Mouse (Mus musculus) forebrain, postnatal 0 days (tissue): Measurements from ENCODE around the gene Nek2. TPM values are rescaled to one million over a fixed set of nuclear protein-coding genes. Genes with fewer than 3 reads are reported as not detected.
A peak's percentile ranks its signal among the peaks of the same experiment; 100 is the strongest.

Source experiments
- ATAC-seq: fragments of 200-750 bp; cut with Nextera tagmentation; 2 replicates; pipeline ENCODE4 v1.8.0; 2017; ENCODE audit warnings: mild to moderate bottlenecking, moderate library complexity
- DNase-seq: peaks from one replicate; pipeline ENCODE4 v3.0.0-alpha.2; 2015
- H3K27ac ChIP-seq: fragments of 300-500 bp; sonication (generic); 2 replicates; pipeline ENCODE4 v1.5.1; 2014; ENCODE audit warnings: low read depth, mild to moderate bottlenecking, antibody characterized with exemption, low read length, moderate library complexity, mixed read lengths
- H3K27me3 ChIP-seq: fragments of 300-500 bp; sonication (generic); 2 replicates; pipeline ENCODE4 v1.6.1; 2014; ENCODE audit warnings: mild to moderate bottlenecking, low read length, mixed read lengths; ENCODE audit not compliant: insufficient read depth
- H3K36me3 ChIP-seq: fragments of 300-500 bp; sonication (generic); 2 replicates; pipeline ENCODE4 v1.6.1; 2014; ENCODE audit warnings: mild to moderate bottlenecking, moderate library complexity; ENCODE audit not compliant: insufficient read depth
- H3K4me1 ChIP-seq: fragments of 300-500 bp; sonication (generic); 2 replicates; pipeline ENCODE4 v1.6.1; 2014; ENCODE audit warnings: antibody characterized with exemption; ENCODE audit not compliant: insufficient read depth
- H3K4me2 ChIP-seq: fragments of 300-500 bp; sonication (generic); 2 replicates; pipeline ENCODE4 v1.6.1; 2014; ENCODE audit warnings: low read depth, mild to moderate bottlenecking, moderate library complexity
- H3K4me3 ChIP-seq: fragments of 300-500 bp; sonication (generic); 2 replicates; pipeline ENCODE4 v1.5.1; 2014; ENCODE audit warnings: low read depth, low read length, mixed read lengths
- H3K9ac ChIP-seq: fragments of 300-500 bp; sonication (generic); 2 replicates; pipeline ENCODE4 v1.6.1; 2014; ENCODE audit warnings: mild to moderate bottlenecking
- H3K9me3 ChIP-seq: fragments of 300-500 bp; sonication (generic); 2 replicates; pipeline ENCODE4 v1.6.1; 2016; ENCODE audit warnings: low read length
- CTCF ChIP-seq: sonication (generic); IDR thresholded peaks from 2 replicates; pipeline ENCODE4 v1.5.1; 2016; ENCODE audit warnings: antibody characterized with exemption, control low read depth, low read depth
- WGBS: fragments of 180-500 bp; shearing (Covaris S2); extraction: QIAGEN DNeasy Blood & Tissue Kit; methylation state at CpG from one replicate; pipeline ENCODE4 v1.1.7; 2014; 5-methylcytosine and 5-hydroxymethylcytosine counted together
- polyA plus RNA-seq: library from polyadenylated mRNA; unstranded; fragments of >200 nt; fragmentation: Nextera tagmentation; extraction: Ambion mirVana; gene quantifications from 2 replicates; pipeline ENCODE4 v1.2.1, GENCODE M21; 2015
- total RNA-seq: library from RNA; depleted of rRNA; stranded (reverse); fragments of >200 nt; gene quantifications from 2 replicates; pipeline ENCODE4 v1.2.3, GENCODE M21; 2014

Nek2 gene
- total and polyA plus RNA-seq, 2 experiments from 2014 or later, result 5.1 to 6.2 TPM

DNA sequence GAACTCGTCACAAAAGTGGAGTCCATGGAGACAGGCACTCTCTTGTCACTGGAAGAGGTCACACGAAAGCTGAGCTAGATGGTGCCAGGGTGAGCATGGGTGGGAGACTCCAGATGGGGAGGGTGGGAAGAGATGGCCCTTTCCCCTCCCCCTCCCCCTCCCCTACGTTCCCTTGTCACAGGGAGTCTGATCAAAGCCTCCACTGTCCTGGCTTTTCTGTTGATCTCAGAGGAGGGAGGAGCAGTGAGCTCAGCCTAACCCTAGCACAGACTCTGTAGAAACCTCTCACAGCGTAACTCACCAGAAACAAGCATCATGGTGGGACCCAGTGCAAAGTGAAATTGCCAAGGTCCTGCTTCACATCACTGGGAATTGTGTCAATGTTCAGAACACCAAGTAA is 33.9 kb upstream of the Nek2 start:
- no peaks in the 10 kb centered on the region for H3K36me3 ChIP-seq
- no peaks in the 10 kb centered on the region for H3K27me3 ChIP-seq
- no peak overlapping the region for H3K4me2 ChIP-seq
- no peak overlapping the region for H3K27ac ChIP-seq
- 41% methylated on average over 4 of the region's 4 CpGs for WGBS
- no peak overlapping the region for H3K4me3 ChIP-seq
- TF ChIP-seq CTCF, result no peak
- ATAC-seq (no peak), DNase-seq (no peak)
- no peaks in the 10 kb centered on the region for H3K4me1 ChIP-seq
- H3K9ac ChIP-seq, result no peak overlapping the region
- no peaks in the 10 kb centered on the region for H3K9me3 ChIP-seq

DNA sequence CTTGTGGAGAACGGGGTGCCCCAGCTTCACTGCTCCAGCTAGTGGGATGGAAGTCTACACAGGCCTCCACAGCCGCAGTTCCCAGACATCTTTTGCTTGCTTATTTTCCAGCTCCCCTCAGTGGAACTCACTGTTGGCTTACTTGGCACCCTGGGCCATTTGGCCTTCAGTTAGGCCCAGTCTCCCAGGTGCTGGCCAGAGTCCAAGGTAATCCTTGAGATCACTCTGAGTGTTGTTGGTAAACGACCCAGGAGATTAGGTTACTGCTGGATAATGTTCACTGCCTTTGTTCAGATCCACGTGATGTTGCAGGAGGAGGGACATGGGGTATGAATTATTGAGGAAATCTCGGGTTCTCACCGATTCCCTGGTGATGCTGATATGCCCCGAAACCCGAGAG is 28.3 kb upstream of the Nek2 start:
- H3K27me3 ChIP-seq, result no peaks in the 10 kb centered on the region
- H3K4me1 ChIP-seq, result no peaks in the 10 kb centered on the region
- no peak for ATAC-seq
- no peaks in the 10 kb centered on the region for H3K9me3 ChIP-seq
- H3K9ac ChIP-seq, result no peak overlapping the region
- H3K36me3 ChIP-seq, result no peaks in the 10 kb centered on the region
- 60% methylated on average over 8 of the region's 8 CpGs for WGBS
- H3K4me2 ChIP-seq, result no peak overlapping the region
- no peak for TF ChIP-seq CTCF
- no peak overlapping the region for H3K27ac ChIP-seq
- DNase-seq, result no peak
- no peak overlapping the region for H3K4me3 ChIP-seq

DNA sequence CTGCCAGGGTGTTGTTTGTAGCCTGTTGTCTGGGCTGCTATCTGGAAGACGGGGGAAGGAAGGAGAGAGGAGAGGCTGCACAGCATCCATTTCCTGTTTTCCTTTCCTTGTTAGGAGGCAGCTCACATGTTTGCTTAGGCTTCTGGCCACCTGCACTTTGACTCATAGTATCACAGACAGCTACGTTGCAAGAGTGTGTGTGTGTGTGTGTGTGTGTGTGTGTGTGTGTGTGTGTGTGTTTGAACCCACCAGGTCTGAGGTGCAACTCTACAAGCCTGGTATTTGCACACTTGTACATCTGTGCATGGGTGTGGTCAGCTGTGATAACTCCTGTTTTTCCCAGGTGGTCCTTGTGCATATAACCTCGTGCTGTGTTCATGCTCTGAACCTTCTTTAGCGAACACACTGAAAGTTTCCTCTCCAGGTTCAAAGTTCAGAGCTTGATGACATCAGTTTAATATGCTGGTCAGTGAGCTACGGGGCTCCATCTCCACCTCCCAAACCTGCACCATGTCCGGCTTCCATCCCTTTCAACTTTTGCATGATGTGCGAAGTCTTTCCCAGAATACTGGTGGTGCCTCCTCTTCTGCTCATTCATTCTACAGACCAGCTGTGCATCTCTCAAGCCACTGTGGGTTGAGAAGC is 27.2 kb upstream of the Nek2 start:
- no peak for ATAC-seq
- no peak for TF ChIP-seq CTCF
- no peak for DNase-seq
- 92% methylated on average over 7 of the region's 7 CpGs for WGBS
- H3K4me2 ChIP-seq, result no peak overlapping the region
- H3K4me3 ChIP-seq, result no peak overlapping the region
- H3K27ac ChIP-seq, result no peak overlapping the region
- H3K27me3 ChIP-seq, result no peaks in the 10 kb centered on the region
- no peaks in the 10 kb centered on the region for H3K9me3 ChIP-seq
- no peaks in the 10 kb centered on the region for H3K4me1 ChIP-seq
- no peak overlapping the region for H3K9ac ChIP-seq
- no peaks in the 10 kb centered on the region for H3K36me3 ChIP-seq

DNA sequence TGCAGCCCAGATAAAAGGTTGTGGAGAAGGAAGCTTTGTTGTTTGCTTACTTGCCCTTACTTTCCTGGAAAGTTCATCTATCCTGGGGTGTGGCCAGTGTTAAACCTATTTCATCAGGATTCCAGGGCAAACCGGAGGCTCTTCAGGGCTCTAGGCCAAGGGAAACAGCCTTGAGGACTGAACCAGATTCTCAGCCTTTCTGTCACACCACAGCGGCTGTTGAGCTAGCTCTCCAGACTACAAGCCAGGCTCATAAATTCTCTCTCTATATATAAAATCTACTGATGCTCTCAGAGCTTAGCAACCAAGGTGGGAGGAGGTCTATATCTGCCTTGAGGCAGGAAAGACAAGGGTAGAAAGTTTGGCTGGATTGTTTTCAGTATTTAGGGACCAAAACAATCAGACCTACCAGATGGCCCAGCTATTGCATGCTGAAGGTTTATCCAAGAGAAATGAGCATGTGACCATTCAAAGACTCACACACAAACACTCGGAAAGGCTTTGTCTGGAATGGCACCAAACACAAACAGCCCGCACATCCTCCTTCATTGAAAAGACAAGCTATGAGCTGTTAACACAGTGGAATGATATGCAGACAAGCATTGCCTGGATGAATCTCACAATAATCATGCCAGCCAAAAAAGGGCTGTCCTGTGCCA is 24.9 kb upstream of the Nek2 start:
- Histone ChIP-seq H3K9me3 (no peaks in the 10 kb centered on the region), H3K4me1 (no peaks in the 10 kb centered on the region), H3K4me2 (no peak overlapping the region), H3K36me3 (no peaks in the 10 kb centered on the region), H3K27ac (no peak overlapping the region), H3K9ac (no peak overlapping the region), H3K4me3 (no peak overlapping the region), H3K27me3 (no peaks in the 10 kb centered on the region)
- 62% methylated on average over 4 of the region's 4 CpGs for WGBS
- ATAC-seq, result peak; percentile 73
- DNase-seq, result peak; percentile 35
- no peak for TF ChIP-seq CTCF

DNA sequence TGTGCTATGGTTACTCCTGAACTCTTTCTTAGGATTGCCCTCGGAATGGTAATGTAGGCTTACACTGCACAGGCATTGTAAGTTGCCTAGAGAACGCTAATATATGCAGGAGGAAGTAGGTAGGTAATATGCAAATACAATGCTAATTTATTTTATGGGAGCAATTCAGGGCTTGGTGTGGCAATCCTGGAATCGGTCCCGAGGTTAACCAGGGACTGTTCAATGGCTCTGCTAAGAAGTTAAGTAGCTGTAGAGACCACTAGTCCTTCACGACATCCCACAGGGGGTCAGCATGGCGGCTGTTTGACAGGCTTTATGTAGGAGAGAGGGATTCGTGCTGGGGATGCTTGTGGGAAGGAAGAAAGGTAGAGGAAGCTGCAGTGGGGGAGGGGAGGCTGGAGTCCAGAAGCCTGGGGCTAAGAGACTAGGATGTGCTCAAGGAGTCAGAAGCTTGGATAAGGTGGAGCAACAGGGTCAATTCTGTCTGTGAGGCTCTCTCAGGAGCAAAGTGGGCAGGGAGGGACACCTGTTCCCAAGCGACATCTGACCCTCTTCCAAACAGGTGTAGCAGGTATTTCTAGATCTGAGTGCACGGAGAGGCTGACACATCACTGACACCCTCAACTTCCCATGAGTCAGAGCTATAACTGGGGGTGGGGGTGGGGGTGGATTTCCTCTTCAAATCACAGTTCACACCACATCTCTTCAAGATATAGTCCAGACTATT is 19.0 kb upstream of the Nek2 start:
- ATAC-seq (peak; percentile 79; the same call in 1 of the 2 replicates), DNase-seq (no peak)
- Histone ChIP-seq H3K27ac (no peak overlapping the region), H3K27me3 (no peaks in the 10 kb centered on the region), H3K9me3 (no peaks in the 10 kb centered on the region), H3K36me3 (no peaks in the 10 kb centered on the region), H3K9ac (no peak overlapping the region), H3K4me3 (no peak overlapping the region), H3K4me2 (no peak overlapping the region), H3K4me1 (no peaks in the 10 kb centered on the region)
- WGBS, result 45% methylated on average over 9 of the region's 9 CpGs
- no peak for TF ChIP-seq CTCF

DNA sequence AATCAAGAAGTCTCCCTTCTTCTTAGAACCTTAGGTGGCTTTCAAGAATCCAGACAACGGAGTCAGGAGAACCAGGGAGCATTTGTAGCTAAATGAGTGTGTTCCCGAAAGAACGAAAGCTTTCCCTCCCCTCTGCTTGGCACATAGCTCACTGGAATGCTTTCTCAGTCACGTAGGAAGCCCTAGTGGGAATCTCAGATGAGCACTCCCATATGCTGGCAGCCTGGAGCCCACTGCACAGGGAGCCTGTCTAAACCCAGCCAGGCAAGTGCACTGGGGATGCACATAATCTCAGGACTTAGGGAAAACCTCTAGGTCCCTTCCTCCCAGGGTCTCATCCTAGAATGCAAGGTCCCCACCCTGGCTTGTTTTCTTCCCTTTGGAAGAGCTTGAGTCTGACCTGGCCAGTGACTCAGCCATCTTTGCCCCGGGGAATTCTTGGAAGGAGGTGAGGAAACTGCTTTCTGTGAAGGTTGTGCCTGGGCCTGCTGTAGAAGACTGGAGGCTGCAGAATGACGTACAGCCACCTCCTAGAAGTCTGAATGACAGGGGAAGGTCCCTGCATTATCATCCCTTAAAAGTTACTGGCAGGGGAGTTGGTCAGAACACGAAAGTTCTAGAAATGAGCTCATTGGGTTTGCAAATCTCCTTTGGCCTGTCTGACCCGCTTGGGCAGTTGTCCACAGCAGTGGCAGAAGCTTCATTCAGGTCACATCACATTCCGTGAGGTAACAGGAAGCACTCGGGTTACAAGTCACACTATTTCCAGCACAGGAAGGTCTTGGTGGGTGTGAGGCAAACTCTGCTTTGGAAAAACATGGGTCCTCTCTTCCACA is 18.2 kb upstream of the Nek2 start:
- H3K4me1 ChIP-seq, result no peaks in the 10 kb centered on the region
- H3K27ac ChIP-seq, result no peak overlapping the region
- peak; percentile 51 for ATAC-seq
- H3K27me3 ChIP-seq, result no peaks in the 10 kb centered on the region
- H3K9me3 ChIP-seq, result no peaks in the 10 kb centered on the region
- H3K9ac ChIP-seq, result no peak overlapping the region
- TF ChIP-seq CTCF, result no peak
- peak; percentile 28 for DNase-seq
- no peaks in the 10 kb centered on the region for H3K36me3 ChIP-seq
- no peak overlapping the region for H3K4me2 ChIP-seq
- WGBS, result 60% methylated on average over 10 of the region's 10 CpGs
- no peak overlapping the region for H3K4me3 ChIP-seq
